28 mouse cellular contexts compared by ENCODE assay signal in the genomic region with DNA sequence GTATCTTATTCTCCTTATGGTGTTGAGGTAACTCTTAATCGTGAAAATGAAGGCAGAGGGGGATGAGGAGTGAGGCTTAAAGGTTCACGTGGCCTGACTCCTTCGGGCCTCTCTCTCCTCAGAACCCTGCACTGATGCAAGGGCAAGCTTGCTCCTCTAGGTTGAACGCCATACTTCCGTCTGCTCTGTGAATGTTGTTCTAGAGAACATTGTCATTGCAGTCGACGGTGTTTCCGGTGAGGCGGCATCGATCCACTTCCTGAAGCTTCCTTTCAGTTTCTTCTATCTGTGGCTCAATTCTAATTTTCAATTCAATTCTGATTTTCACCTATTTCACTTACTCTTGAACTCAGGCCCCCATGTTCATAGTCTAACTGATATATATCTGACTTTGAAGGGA.
DNase-seq lines count a peak whose midpoint lies in the region; ATAC-seq and TF ChIP-seq lines count a peak whose summit lies in the region.
"Had no signal": no experiment of that assay in that cellular context is flagged by ENCODE, and none has a peak within 500 bp of the region (broad histone marks: within the 10 kb centered on the region; RNA-seq: fewer than 3 reads in every experiment).

No protein-coding gene starts in this region.

- TF ChIP-seq CTCF in bone marrow macrophage, adult 2 months (IDR thresholded peaks at IDR 0.05; ENCODE audit: low read depth, low read length): no peak

- DNase-seq in heart, embryonic 10.5 days (ENCODE audit: low spot score): peak; percentile 57
- DNase-seq in spleen, postnatal 36 days (ENCODE audit: low spot score in 2 of 2): no peak
- DNase-seq in liver: no peak
- DNase-seq: adrenal gland, adult 8-10 months; adrenal gland, postnatal 14 days; adrenal gland, postnatal 36 days; cerebellum, adult 11 months; cerebellum, adult 18-20 months; cerebellum, adult 8-10 months; cerebellum, adult 9-11 months; cerebellum, postnatal 14 days; cerebellum, postnatal 36 days; embryo, embryonic 11 days had no signal

- ATAC-seq in heart, embryonic 12.5 days (ENCODE audit: insufficient number of reproducible peaks, low FRiP score): no peak
- ATAC-seq in inflammation-experienced regulatory T-cells, adult 6 months: peak; percentile 30
- ATAC-seq in frontal cortex, adult (ENCODE audit: low TSS enrichment): no peak
- ATAC-seq: activated CD4-positive, CD25-positive, alpha-beta regulatory T cell, adult 4 months; forebrain, embryonic 14.5 days; forebrain, embryonic 16.5 days; Patski had no signal

- H3K9ac ChIP-seq in heart, embryonic 12.5 days: no peak overlapping the region
- H3K9ac ChIP-seq: embryonic facial prominence, embryonic 13.5 days; embryonic facial prominence, embryonic 15.5 days; forebrain, embryonic 12.5 days had no signal

- WGBS in heart, embryonic 10.5 days: 91% methylated on average over 10 of the region's 10 CpGs
- WGBS in heart, embryonic 12.5 days: 90% methylated on average over 10 of the region's 10 CpGs

- H3K9me3 ChIP-seq in heart, embryonic 10.5 days: 0 out of 2 replicates have a peak, but pooled peaks cover 5% of the 10 kb centered on the region
- no peaks in the 10 kb centered on the region for H3K9me3 ChIP-seq in heart, embryonic 12.5 days (replicated peaks)
- H3K9me3 ChIP-seq: embryonic facial prominence, embryonic 15.5 days; forebrain, embryonic 10.5 days; forebrain, embryonic 12.5 days had no signal

- H3K4me3 ChIP-seq in heart, embryonic 10.5 days: no peak overlapping the region
- no peak overlapping the region for H3K4me3 ChIP-seq in heart, embryonic 12.5 days
- H3K4me3 ChIP-seq in bone marrow macrophage, adult 2 months (ENCODE audit: insufficient read depth, low read length): no peak overlapping the region
- H3K4me3 ChIP-seq: embryonic facial prominence, embryonic 13.5 days; embryonic facial prominence, embryonic 15.5 days; erythroblast, embryonic 14.5 days; forebrain, embryonic 10.5 days; forebrain, embryonic 12.5 days had no signal

- H3K27me3 ChIP-seq in heart, embryonic 10.5 days (ENCODE audit: insufficient read depth, poor library complexity, severe bottlenecking): no peaks in the 10 kb centered on the region
- no peaks in the 10 kb centered on the region for H3K27me3 ChIP-seq in heart, embryonic 12.5 days (replicated peaks)
- H3K27me3 ChIP-seq: CH12.LX; embryonic facial prominence, embryonic 13.5 days; embryonic facial prominence, embryonic 15.5 days; Patski had no signal

- no peak overlapping the region for H3K4me2 ChIP-seq in heart, embryonic 12.5 days
- H3K4me2 ChIP-seq: embryonic facial prominence, embryonic 13.5 days; embryonic facial prominence, embryonic 15.5 days; forebrain, embryonic 12.5 days had no signal

- no peak overlapping the region for H3K27ac ChIP-seq in heart, embryonic 10.5 days
- no peak overlapping the region for H3K27ac ChIP-seq in heart, embryonic 12.5 days (ENCODE audit: poor library complexity, severe bottlenecking)
- peak overlapping the region; percentile 17; the same call in 1 of the 2 replicates for H3K27ac ChIP-seq in bone marrow macrophage, adult 2 months (ENCODE audit: insufficient read depth, low read depth, low read length)
- H3K27ac ChIP-seq: embryonic facial prominence, embryonic 13.5 days; embryonic facial prominence, embryonic 15.5 days; forebrain, embryonic 10.5 days; forebrain, embryonic 12.5 days had no signal

- no peak for TF ChIP-seq POLR2A in bone marrow macrophage, adult 2 months (IDR thresholded peaks at IDR 0.05; ENCODE audit: borderline replicate concordance, low read depth, low read length)

- H3K4me1 ChIP-seq in heart, embryonic 10.5 days: peaks cover 13% of the 10 kb centered on the region
- H3K4me1 ChIP-seq in heart, embryonic 12.5 days (replicated peaks): peaks cover 20% of the 10 kb centered on the region
- peaks cover 26% of the 10 kb centered on the region for H3K4me1 ChIP-seq in bone marrow macrophage, adult 2 months (ENCODE audit: control insufficient read depth, insufficient read depth, low read length)
- H3K4me1 ChIP-seq: embryonic facial prominence, embryonic 13.5 days; embryonic facial prominence, embryonic 15.5 days; forebrain, embryonic 10.5 days; forebrain, embryonic 12.5 days had no signal

- H3K36me3 ChIP-seq in heart, embryonic 10.5 days: peaks cover 8% of the 10 kb centered on the region; the same call in 1 of the 2 replicates
- H3K36me3 ChIP-seq in heart, embryonic 12.5 days: peaks cover 12% of the 10 kb centered on the region; the same call in 1 of the 2 replicates
- H3K36me3 ChIP-seq: forebrain, embryonic 10.5 days; forebrain, embryonic 12.5 days; G1E had no signal
